Mouse (Mus musculus) ES-Bruce4 (cell line): ENCODE results near the gene Fgfr2. TPM values are rescaled to one million over a fixed set of nuclear protein-coding genes. Genes with fewer than 3 reads are reported as not detected.
A peak's percentile ranks its signal among the peaks of the same experiment; 100 is the strongest.

Experiments used
- H3K27ac ChIP-seq: 2 replicates; pipeline ENCODE4 v1.5.1; 2012; ENCODE audit warnings: low read length, inconsistent platforms; ENCODE audit not compliant: insufficient read depth
- H3K27me3 ChIP-seq: 2 replicates; pipeline ENCODE4 v1.6.1; 2012; ENCODE audit warnings: mild to moderate bottlenecking, low read length, inconsistent platforms; ENCODE audit not compliant: control insufficient read depth, poor library complexity, insufficient read depth, severe bottlenecking
- H3K36me3 ChIP-seq: 2 replicates; pipeline ENCODE4 v1.6.1; 2012; ENCODE audit warnings: inconsistent platforms, mild to moderate bottlenecking, low read length, moderate library complexity; ENCODE audit not compliant: control insufficient read depth, poor library complexity, insufficient read depth, severe bottlenecking
- H3K4me1 ChIP-seq: one replicate; pipeline ENCODE4 v1.8.1; 2011; ENCODE audit warnings: low read length; ENCODE audit not compliant: control insufficient read depth, insufficient read depth
- H3K4me3 ChIP-seq: 2 replicates; pipeline ENCODE4 v1.5.1; 2011; ENCODE audit warnings: low read depth, mild to moderate bottlenecking, low read length
- H3K9ac ChIP-seq: 2 replicates; pipeline ENCODE4 v1.6.1; 2012; ENCODE audit warnings: low read depth, mild to moderate bottlenecking, inconsistent platforms; ENCODE audit not compliant: poor library complexity, severe bottlenecking
- H3K9me3 ChIP-seq: replicated peaks from 2 replicates; pipeline ENCODE4 v1.6.1; 2012; ENCODE audit warnings: mild to moderate bottlenecking, low read length, inconsistent platforms; ENCODE audit not compliant: control insufficient read depth, poor library complexity, insufficient read depth, severe bottlenecking
- CTCF ChIP-seq: IDR thresholded peaks from one replicate; pipeline ENCODE4 v1.8.1; 2011; ENCODE audit warnings: low read depth, low read length
- EP300 ChIP-seq: IDR thresholded peaks from 2 replicates; pipeline ENCODE4 v1.6.1; 2011; ENCODE audit warnings: low read depth, low read length; ENCODE audit not compliant: insufficient read depth
- POLR2A ChIP-seq: IDR thresholded peaks from one replicate; pipeline ENCODE4 v1.8.1; 2011; ENCODE audit warnings: low read length; ENCODE audit not compliant: insufficient read depth
- polyA plus RNA-seq: library from polyadenylated mRNA; stranded (reverse); fragments of >200 nt; gene quantifications from 2 replicates; pipeline ENCODE4 v1.2.4, GENCODE M21; 2011; ENCODE audit warnings: low read depth; ENCODE audit not compliant: missing spikeins, insufficient read depth, insufficient read length

Fgfr2 gene
- polyA plus RNA-seq, 1 experiment, result 34.8 TPM

DNA sequence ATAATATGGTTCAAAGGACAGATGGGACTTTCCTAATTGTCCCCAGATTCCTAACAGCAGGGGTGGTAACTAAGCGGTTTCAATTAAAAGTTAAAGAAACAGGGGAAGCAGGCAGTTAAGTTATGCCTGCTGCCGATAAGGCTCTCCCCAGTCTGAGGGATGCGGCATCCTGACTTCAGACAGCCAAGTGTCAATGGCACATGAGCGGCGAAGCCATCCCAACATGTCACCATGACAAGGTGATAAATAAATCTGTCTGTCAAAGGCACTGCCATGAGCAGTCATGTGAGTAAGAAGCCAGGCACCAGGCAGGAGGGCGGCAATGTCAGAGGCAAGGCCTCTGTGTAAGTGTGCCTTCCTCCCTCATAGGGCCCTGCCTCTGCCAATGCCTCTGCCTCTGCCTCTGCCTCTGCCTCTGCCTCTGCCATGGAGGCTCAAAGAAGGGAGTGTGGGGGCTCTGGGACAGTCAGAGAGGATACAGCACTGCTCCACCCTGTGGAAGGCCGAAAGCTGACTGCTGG, 55.8 kb downstream of the Fgfr2 start:
- Histone ChIP-seq H3K27ac (no peak overlapping the region), H3K36me3 (peaks cover 60% of the 10 kb centered on the region), H3K4me3 (no peak overlapping the region), H3K9ac (no peak overlapping the region), H3K9me3 (no peaks in the 10 kb centered on the region), H3K27me3 (no peaks in the 10 kb centered on the region), H3K4me1 (peaks cover 9% of the 10 kb centered on the region)
- TF ChIP-seq POLR2A (no peak), CTCF (no peak), EP300 (no peak)

DNA sequence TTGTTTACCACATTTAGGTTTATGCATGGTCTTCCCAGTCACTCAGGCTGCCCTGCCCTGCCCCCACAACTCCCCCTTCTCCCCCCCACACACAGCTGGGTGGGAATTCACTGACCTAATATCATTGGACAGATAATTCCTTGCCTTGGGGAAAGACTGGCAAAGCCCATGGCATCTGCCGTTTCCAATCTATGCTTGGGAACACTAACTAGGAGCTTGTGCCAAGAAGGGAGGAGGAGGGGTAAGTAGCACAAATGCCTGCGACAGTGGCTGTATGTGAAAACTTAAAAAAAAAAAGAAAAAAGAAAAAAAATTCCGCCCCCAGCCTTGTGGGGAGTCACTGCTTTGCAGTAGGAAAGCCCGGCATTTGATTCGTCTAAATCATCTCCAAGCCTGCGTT, 56.4 kb downstream of the Fgfr2 start:
- TF ChIP-seq EP300, result no peak
- H3K9me3 ChIP-seq, result no peaks in the 10 kb centered on the region
- H3K4me3 ChIP-seq, result no peak overlapping the region
- H3K4me1 ChIP-seq, result peaks cover 6% of the 10 kb centered on the region
- H3K27me3 ChIP-seq, result no peaks in the 10 kb centered on the region
- H3K9ac ChIP-seq, result no peak overlapping the region
- H3K36me3 ChIP-seq, result peaks cover 59% of the 10 kb centered on the region
- no peak overlapping the region for H3K27ac ChIP-seq

DNA sequence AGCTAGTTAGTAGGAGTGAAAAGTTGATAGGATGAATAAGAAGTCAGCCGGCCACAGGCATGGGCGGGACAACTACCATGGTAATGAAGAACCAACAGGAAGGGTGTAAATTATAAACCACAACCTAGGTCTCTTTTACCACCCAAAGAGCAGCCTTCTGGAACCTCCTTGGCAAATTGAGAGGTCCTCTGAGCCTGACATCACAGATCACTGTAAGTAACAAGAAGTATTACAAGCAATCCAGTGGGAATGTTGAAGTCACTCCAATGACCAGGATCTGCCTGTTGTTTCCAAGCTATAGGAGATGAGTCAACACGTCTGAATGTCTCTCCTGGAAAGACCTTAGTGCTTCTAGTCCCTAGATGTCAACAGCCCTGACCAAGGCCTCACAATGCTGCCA, 61.1 kb downstream of the Fgfr2 start:
- H3K36me3 ChIP-seq, result peaks cover 45% of the 10 kb centered on the region
- TF ChIP-seq EP300 (no peak), CTCF (no peak), POLR2A (no peak)

DNA sequence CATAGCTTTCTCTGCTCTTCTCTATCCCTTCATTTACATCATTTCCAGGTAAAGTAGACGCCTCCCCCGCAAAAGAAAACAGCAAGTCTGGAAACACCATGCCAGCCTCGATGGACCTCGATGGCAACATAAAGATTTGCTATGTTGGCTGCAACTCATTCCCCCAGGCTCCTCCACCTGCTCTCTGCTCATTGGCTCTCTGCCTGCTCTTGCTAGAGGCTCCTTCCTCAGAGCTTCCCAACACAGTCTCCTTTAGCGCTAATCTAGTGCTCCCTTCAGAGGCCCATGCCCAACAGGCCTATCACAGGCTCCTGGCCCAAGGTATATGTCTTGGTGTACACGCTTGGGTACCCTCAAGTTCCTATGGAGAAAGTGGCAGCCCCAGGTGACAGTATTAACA, 63.0 kb downstream of the Fgfr2 start:
- no peak for TF ChIP-seq EP300
- TF ChIP-seq POLR2A, result no peak
- TF ChIP-seq CTCF, result no peak
- no peak overlapping the region for H3K27ac ChIP-seq
- no peaks in the 10 kb centered on the region for H3K27me3 ChIP-seq
- peaks cover 3% of the 10 kb centered on the region for H3K4me1 ChIP-seq
- no peak overlapping the region for H3K4me3 ChIP-seq
- H3K36me3 ChIP-seq, result peaks cover 39% of the 10 kb centered on the region
- no peak overlapping the region for H3K9ac ChIP-seq
- H3K9me3 ChIP-seq, result no peaks in the 10 kb centered on the region

More for the DNA sequence above, 61.1 kb downstream of the Fgfr2 start:
- Histone ChIP-seq H3K27me3 (no peaks in the 10 kb centered on the region), H3K4me3 (no peak overlapping the region), H3K9me3 (no peaks in the 10 kb centered on the region), H3K9ac (no peak overlapping the region), H3K27ac (no peak overlapping the region), H3K4me1 (peaks cover 5% of the 10 kb centered on the region)

DNA sequence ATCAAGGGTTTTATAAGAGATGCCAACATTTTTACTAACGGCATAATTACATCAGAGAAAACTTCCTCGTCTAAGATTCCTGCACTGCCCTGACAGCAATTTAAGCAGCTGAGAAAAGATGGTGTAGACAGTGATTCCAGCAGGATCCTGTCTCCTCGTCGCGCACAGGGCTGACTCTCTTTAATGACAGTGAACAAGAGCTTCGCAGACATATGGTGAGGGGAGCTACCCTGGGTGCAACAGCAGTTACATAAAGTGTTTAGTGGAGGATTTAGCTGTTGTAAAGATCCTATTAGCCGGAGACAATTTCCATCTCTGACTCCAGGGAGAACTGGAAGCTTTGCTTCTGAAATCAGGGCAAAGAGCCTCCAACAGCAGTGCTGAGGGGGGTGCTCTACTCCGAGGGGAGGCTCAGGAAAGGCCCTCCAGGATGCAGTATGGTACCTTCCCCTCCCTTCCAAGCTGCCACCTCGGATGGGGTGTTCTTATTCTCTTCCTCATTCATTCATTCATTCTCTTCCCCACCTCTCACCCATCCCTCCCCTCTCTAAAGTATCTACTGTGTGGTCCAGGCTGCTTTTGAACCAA, 63.5 kb downstream of the Fgfr2 start:
- H3K4me3 ChIP-seq, result no peak overlapping the region
- peaks cover 39% of the 10 kb centered on the region for H3K36me3 ChIP-seq
- TF ChIP-seq POLR2A, result no peak
- no peak for TF ChIP-seq EP300
- no peak for TF ChIP-seq CTCF
- no peak overlapping the region for H3K9ac ChIP-seq
- H3K27me3 ChIP-seq, result no peaks in the 10 kb centered on the region
- no peak overlapping the region for H3K27ac ChIP-seq
- H3K9me3 ChIP-seq, result no peaks in the 10 kb centered on the region
- peaks cover 3% of the 10 kb centered on the region for H3K4me1 ChIP-seq

DNA sequence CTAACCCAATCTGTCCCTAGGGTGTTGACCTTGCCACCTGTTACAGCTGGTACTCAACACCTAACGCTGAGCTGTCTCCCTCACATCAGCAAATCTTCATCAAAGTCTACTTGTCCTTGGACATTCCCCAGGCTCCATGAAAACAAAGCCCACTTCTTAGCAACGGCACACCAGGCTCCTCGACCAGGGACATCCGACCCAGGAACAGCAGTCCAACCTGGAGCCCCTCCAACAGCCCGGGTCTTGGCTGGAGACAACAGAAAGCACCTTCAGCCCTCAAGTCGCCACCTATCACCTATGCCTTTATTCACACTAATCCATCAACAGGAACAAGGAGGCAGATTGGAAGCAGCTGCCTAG, 64.0 kb downstream of the Fgfr2 start:
- H3K9me3 ChIP-seq, result no peaks in the 10 kb centered on the region
- H3K4me1 ChIP-seq, result peaks cover 3% of the 10 kb centered on the region
- peak overlapping the region; percentile 26; the same call in 1 of the 2 replicates for H3K27ac ChIP-seq
- no peak for TF ChIP-seq POLR2A
- TF ChIP-seq EP300, result no peak
- TF ChIP-seq CTCF, result no peak
- H3K4me3 ChIP-seq, result no peak overlapping the region
- H3K36me3 ChIP-seq, result peaks cover 41% of the 10 kb centered on the region
- no peaks in the 10 kb centered on the region for H3K27me3 ChIP-seq
- H3K9ac ChIP-seq, result no peak overlapping the region
